12 mouse cellular contexts compared by ENCODE assay signal in the genomic region with DNA sequence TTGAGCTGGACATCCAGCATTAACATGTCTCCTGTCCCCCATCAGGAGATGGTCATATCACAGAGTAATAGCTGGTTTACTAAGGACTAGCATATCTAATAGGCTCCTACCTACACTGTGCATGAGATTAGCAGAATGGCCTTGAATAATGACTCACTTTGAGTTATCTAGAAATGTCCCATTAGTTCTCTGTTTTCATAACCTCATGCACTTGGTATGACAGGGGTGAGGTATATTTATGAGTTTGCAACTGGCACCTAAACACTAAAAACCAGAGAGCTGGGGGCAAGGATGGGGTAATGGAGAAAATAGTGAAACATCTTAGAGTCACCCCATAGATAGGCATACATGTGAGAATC.
A peak's percentile ranks its signal among the peaks of the same experiment; 100 is the strongest.
DNase-seq lines count a peak whose midpoint lies in the region; ATAC-seq and TF ChIP-seq lines count a peak whose summit lies in the region.
"Had no signal": no experiment of that assay in that cellular context is flagged by ENCODE, and none has a peak within 500 bp of the region (broad histone marks: within the 10 kb centered on the region; RNA-seq: fewer than 3 reads in every experiment).

No protein-coding gene starts in this region.

- peaks cover 25 to 34% of the 10 kb centered on the region in 2 experiments for H3K4me1 ChIP-seq in heart, embryonic 14.5 days (ENCODE audit: control insufficient read depth in 2 of 2, insufficient read depth in 2 of 2, low read length in 2 of 2)
- peaks cover 30% of the 10 kb centered on the region for H3K4me1 ChIP-seq in brown adipose tissue, adult 24 weeks (ENCODE audit: control insufficient read depth, insufficient read depth, insufficient read length, low read length)
- peaks cover 12 to 32% of the 10 kb centered on the region in 2 experiments for H3K4me1 ChIP-seq in liver, embryonic 14.5 days (replicated peaks; ENCODE audit: control insufficient read depth in 2 of 2, insufficient read depth in 2 of 2, low read length in 1 of 2)
- H3K4me1 ChIP-seq in neural tube, embryonic 15.5 days: 0 out of 2 replicates have a peak, but pooled peaks cover 6% of the 10 kb centered on the region
- H3K4me1 ChIP-seq: hindbrain, embryonic 12.5 days had no signal

- H3K36me3 ChIP-seq in heart, embryonic 14.5 days (ENCODE audit: control insufficient read depth, insufficient read depth, low read length): no peaks in the 10 kb centered on the region
- no peaks in the 10 kb centered on the region for H3K36me3 ChIP-seq in liver, embryonic 14.5 days (replicated peaks; ENCODE audit: control insufficient read depth, insufficient read depth, low read depth)
- H3K36me3 ChIP-seq in neural tube, embryonic 15.5 days: no peaks in the 10 kb centered on the region
- H3K36me3 ChIP-seq: embryonic facial prominence, embryonic 15.5 days; hindbrain, embryonic 12.5 days had no signal

- H3K4me2 ChIP-seq in heart, embryonic 14.5 days (ENCODE audit: low read length): peak overlapping the region; percentile 26
- no peak overlapping the region; the same call in 1 of the 2 replicates for H3K4me2 ChIP-seq in liver, embryonic 14.5 days (ENCODE audit: low read depth)
- no peak overlapping the region for H3K4me2 ChIP-seq in neural tube, embryonic 15.5 days
- H3K4me2 ChIP-seq: embryonic facial prominence, embryonic 15.5 days had no signal

- no peaks in the 10 kb centered on the region for H3K9me3 ChIP-seq in heart, embryonic 14.5 days (ENCODE audit: control insufficient read depth, low read length)
- H3K9me3 ChIP-seq in liver, embryonic 14.5 days (ENCODE audit: control insufficient read depth, low read length): no peaks in the 10 kb centered on the region
- no peaks in the 10 kb centered on the region for H3K9me3 ChIP-seq in neural tube, embryonic 15.5 days (replicated peaks)
- H3K9me3 ChIP-seq: embryonic facial prominence, embryonic 15.5 days; hindbrain, embryonic 12.5 days had no signal

- H3K4me3 ChIP-seq in heart, embryonic 14.5 days (ENCODE audit: control insufficient read depth in 1 of 2, insufficient read depth in 1 of 2, low read depth in 1 of 2, low read length in 2 of 2): no peak overlapping the region
- no peak overlapping the region for H3K4me3 ChIP-seq in brown adipose tissue, adult 24 weeks (ENCODE audit: insufficient read depth, low read depth, low read length)
- H3K4me3 ChIP-seq in liver, embryonic 14.5 days (ENCODE audit: insufficient read depth in 1 of 2, low read depth in 2 of 2, low read length in 2 of 2): no peak overlapping the region
- no peak overlapping the region for H3K4me3 ChIP-seq in neural tube, embryonic 15.5 days (replicated peaks)
- H3K4me3 ChIP-seq: embryonic facial prominence, embryonic 15.5 days; hindbrain, embryonic 12.5 days had no signal

- ATAC-seq in heart, embryonic 14.5 days (ENCODE audit: insufficient number of reproducible peaks, insufficient read depth, low FRiP score, low read depth): no peak
- ATAC-seq in liver, embryonic 14.5 days (ENCODE audit: insufficient read depth): peak; percentile 47; the same call in 1 of the 2 replicates
- no peak for ATAC-seq in cerebellum, adult (ENCODE audit: insufficient number of reproducible peaks, low FRiP score, low TSS enrichment)
- ATAC-seq in neural tube, embryonic 15.5 days (ENCODE audit: low FRiP score): no peak

- no peaks in the 10 kb centered on the region for H3K27me3 ChIP-seq in heart, embryonic 14.5 days (ENCODE audit: control insufficient read depth, insufficient read depth, low read length)
- no peaks in the 10 kb centered on the region for H3K27me3 ChIP-seq in liver, embryonic 14.5 days (ENCODE audit: control insufficient read depth, insufficient read depth, low read length)
- H3K27me3 ChIP-seq in neural tube, embryonic 15.5 days (replicated peaks): no peaks in the 10 kb centered on the region
- H3K27me3 ChIP-seq: embryonic facial prominence, embryonic 15.5 days; hindbrain, embryonic 12.5 days had no signal

- TF ChIP-seq EP300 in liver, embryonic 14.5 days (IDR thresholded peaks at IDR 0.05; ENCODE audit: low read depth): no peak; the same call in 1 of the 2 replicates

- no peak overlapping the region for H3K9ac ChIP-seq in heart, embryonic 14.5 days (ENCODE audit: low read length)
- no peak overlapping the region for H3K9ac ChIP-seq in liver, embryonic 14.5 days (replicated peaks)
- H3K9ac ChIP-seq in neural tube, embryonic 15.5 days (replicated peaks): no peak overlapping the region
- H3K9ac ChIP-seq: embryonic facial prominence, embryonic 15.5 days; hindbrain, embryonic 12.5 days had no signal

- TF ChIP-seq CTCF in liver, embryonic 14.5 days (IDR thresholded peaks at IDR 0.05; ENCODE audit: low read depth): no peak

- peak overlapping the region; percentile 61 to 73; a peak in 2 of 4 replicates for H3K27ac ChIP-seq in heart, embryonic 14.5 days (replicated peaks in 1 of 2; ENCODE audit: control insufficient read depth in 1 of 2, insufficient read depth in 1 of 2, low read depth in 2 of 2, low read length in 2 of 2)
- peak overlapping the region; percentile 35 for H3K27ac ChIP-seq in brown adipose tissue, adult 24 weeks (replicated peaks; ENCODE audit: low read depth, low read length)
- no peak overlapping the region for H3K27ac ChIP-seq in liver, embryonic 14.5 days
- H3K27ac ChIP-seq in neural tube, embryonic 15.5 days (replicated peaks): no peak overlapping the region
- H3K27ac ChIP-seq: embryonic facial prominence, embryonic 15.5 days; hindbrain, embryonic 12.5 days had no signal

- no peak for DNase-seq in heart, adult 18-20 months
- DNase-seq in 3T3-L1 (ENCODE audit: low read depth, low spot score): peak; percentile 86
- DNase-seq in liver, embryonic 14.5 days (ENCODE audit: low read depth in 3 of 3, low spot score in 3 of 3): no peak
- no peak for DNase-seq in T-cell, adult 2 months (ENCODE audit: low spot score)
- DNase-seq: cerebellum, postnatal 36 days; thymus, postnatal 4 days had no signal

Comparison
In these comparisons a context has a peak if more than half of its experiments do, and no peak if none do; other contexts are left out.
1. H3K27ac ChIP-seq: peak in heart, embryonic 14.5 days (2 of 2) and brown adipose tissue, adult 24 weeks (single experiment); none in liver, embryonic 14.5 days (single experiment) and neural tube, embryonic 15.5 days (single experiment).